Mouse (Mus musculus): ENCODE measurements at regions not wholly inside any gene's neighbourhood (a gene's known extent, or its start where the extent isn't known, plus 50 kb on each side); places are given as distances from the start of the nearest gene placed in this dataset. TPM values are rescaled to one million over a fixed set of nuclear protein-coding genes. Genes with fewer than 3 reads are reported as not detected.

GRCm38 (mm10) chr16:55378701-55379100 is 80.9 kb upstream of the Zpld1 start:
- no peak for DNase-seq (ENCODE audit: low spot score in 2 of 2)
- intact Hi-C loops (cut with DNase I): no loop called here

GRCm38 (mm10) chr16:55375922-55376321 is 78.1 kb upstream of the Zpld1 start:
- DNase-seq (ENCODE audit: low spot score in 2 of 2): no peak
- intact Hi-C loops (cut with DNase I): no loop called here

DNA sequence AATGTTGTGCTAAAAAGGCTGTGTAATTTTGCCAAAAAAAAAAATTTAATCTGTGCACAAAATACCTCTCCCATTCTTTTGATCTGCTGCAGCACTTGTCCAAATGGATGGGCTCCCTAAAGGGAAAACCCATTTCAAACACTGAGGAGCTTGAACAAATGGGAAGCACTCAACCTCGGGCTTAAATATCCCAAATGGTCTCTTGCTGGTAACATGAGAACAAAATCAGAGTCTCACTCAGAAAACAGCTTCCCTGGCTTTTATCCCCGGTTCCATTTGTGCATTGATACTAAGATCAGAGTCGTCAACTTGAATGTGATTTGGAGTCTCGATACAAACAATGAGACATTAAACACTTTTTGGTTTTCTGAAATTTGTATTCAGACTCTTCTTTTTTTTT is 59.9 kb upstream of the Zpld1 start:
- no peak for DNase-seq (ENCODE audit: low spot score in 2 of 2)
- intact Hi-C loops (cut with DNase I): no loop called here

DNA sequence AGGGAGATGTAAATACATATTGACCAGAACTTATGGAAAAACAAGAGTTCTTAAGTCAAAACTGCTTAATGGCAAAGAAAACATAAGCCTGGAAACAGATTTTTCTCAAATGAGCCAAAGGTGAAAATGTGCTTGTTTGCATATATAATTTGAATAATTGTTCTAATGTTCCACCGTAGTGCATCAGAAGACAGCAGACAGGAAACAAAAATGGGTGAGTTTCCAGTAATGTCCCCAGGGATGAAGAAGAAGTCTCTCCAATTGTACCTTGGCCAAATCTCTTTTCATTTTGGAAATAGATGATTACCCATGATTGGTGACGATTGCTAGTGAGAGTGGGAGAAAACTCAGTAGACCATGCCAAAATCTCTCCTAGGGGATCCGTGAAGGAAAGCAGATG is 58.3 kb upstream of the Zpld1 start:
- intact Hi-C loops (cut with DNase I): no loop called here
- no peak for DNase-seq (ENCODE audit: low spot score in 2 of 2)

Small RNA genes in the stretch of these regions (microRNA-seq; reads per million reads assigned to microRNA genes)
- not detected for gene Mir5118
